Mouse (Mus musculus) 416B (cell line): ENCODE measurements around the gene Stk35.

Source experiments
- DNase-seq: peaks from one replicate; pipeline ENCODE4 v3.0.0; 2011; ENCODE audit warnings: low read depth

Gene Stk35

DNA sequence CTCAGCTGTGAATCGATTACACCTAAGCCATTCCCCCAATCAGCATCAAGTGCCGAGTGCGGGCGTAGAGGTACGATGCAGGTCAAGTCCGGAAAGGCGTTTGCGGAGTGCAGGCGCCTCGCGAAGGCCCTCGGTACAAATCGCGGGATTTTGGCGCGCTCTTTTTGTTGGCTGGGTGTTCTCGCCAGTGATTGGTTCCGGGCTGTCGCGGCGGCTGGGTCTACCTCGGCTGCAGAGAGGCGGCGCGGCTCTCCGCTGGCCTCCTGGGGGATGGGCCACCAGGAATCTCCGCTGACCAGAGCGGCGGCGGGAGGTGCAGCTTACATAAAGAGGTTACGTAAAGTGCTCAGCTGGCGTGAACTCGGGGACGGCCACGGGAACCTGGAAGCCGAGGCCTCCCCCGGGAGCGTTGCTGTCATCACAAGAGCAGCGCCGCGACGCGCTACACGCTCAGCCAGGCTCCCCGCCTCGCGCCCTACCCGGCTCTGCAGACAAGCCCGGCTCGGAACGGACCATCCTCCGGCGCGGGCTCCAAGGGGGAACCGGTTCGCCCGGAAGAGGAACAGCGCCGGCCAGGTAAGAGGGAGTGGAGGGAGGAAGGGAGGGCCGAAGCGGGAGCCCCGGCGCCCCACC, at the start of gene Stk35:
Gene Stk35, plus strand, starts transcription at position 247 of the 633 bp plus-strand sequence.
- DNase-seq: peak; percentile 90

DNA sequence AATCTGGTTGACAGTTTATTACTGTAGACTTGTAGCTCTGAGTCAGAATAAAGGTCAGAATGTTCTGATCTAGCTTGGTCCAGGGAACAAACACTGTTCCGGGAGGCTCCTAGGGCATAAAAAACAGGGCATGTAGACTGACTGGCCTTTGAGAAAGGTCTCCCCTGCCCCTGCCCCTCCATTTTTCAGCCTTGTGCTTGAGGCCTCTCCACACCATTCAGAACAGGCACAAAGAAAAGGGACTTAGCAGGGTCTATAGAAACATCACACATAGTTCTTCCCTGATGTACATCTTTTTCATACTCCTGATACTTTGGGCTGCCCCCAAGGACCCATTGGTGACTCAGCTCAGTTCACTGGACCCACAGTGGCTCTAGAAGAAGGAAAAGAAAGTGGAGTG, 18.3 kb upstream of the Stk35 start:
- DNase-seq: no peak

DNA sequence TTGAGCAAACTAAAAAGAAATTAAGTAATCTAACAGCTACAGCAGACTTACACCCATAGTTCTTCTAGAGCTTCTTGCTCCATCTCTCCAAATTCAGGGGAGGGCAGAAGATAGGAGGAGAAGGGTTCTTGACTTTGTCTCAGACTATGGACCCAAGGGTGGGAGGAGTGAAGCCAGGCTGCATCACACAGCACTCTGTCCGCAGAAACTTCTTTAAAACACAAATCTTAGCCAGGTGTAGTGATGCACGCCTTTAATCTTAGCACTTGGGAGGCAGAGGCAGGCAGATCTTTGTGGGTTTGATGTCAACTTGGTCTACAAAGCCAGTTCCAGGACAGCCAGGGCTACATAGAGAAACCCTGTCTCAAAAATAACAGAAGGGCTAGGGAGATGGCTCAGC, 3.8 kb upstream of the Stk35 start:
- no peak for DNase-seq

DNA sequence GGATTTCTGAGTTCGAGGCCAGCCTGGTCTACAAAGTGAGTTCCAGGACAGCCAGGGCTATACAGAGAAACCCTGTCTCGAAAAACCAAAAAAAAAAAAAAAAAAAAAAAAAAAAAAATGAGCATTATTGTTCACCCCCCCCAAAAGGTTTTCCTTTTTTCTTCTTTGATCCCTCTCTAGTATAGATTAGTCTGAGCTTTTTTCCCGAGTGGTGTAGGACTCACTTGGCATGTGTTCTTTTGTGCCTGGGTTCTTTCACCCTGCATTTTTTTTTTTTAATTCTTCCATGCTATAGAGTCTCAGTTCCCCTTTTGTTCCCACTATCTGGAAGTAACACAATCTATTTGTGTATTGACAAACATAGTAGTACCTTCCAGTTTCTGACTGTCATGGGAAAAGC, 2.6 kb upstream of the Stk35 start:
- no peak for DNase-seq

DNA sequence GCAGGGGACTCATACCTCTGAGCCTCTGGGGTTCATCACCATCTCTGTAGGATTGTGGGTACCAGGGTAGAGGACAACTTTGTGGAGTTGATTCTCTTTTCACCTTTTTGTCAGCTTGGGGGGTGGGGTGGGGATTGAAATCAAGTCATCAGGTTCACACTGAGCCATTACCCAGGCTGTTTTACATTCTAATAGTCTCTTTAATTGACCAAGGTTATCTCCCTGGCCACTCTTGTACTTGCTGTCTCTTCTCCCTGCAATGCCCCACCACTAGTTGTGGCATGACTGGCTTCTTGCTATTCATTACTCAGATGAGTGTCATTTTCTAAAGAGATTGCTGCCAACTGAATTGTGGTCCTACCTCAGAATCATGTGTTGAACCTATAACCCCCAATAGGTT, 1.9 kb upstream of the Stk35 start:
- DNase-seq: no peak

DNA sequence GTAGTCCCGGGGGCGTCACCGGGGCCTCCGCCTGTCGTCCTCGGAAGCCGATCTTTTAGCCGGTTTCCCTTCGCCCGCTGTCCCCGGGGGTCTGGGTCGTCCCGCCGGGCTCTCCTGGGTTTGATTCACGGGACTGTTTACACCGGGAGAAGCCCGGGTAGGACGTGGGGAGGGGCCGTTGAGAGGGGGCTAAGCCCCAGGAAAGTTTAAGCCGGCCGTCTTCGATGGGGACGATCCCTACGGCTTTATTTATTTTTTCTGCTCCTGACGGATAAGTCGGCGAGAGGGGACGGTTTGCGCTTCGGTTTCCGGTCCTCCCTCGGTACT, 550 bp downstream of the Stk35 start:
- no peak for DNase-seq

DNA sequence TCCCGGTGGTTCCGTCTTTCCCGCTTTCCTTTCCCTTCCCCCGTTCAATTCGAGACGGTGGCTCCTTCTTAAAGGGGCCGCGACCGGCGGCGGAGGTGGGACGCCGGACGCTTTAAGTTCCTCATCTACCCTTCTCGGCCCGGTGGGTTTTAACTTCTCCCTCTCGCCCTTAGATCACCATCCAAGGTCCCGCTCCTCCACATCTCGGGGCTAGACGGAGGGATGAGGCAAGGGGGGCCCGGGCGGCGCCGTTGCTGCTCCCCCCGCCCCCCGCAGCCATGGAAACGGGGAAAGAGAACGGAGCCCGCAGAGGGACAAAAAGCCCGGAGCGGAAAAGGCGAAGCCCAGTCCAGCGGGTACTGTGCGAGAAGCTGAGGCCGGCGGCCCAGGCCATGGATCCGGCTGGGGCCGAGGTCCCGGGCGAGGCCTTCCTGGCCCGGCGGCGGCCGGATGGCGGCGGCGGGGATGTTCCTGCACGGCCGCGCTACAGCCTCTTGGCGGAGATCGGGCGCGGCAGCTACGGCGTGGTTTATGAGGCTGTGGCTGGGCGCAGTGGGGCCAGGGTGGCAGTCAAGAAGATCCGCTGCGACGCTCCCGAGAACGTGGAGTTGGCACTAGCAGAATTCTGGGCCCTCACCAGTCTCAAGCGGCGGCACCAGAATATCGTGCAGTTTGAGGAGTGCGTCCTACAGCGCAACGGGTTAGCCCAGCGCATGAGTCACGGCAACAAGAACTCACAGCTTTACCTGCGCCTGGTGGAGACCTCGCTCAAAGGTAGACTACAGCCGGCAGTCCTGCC, 1.1 kb downstream of the Stk35 start:
- DNase-seq: peak; percentile 78

DNA sequence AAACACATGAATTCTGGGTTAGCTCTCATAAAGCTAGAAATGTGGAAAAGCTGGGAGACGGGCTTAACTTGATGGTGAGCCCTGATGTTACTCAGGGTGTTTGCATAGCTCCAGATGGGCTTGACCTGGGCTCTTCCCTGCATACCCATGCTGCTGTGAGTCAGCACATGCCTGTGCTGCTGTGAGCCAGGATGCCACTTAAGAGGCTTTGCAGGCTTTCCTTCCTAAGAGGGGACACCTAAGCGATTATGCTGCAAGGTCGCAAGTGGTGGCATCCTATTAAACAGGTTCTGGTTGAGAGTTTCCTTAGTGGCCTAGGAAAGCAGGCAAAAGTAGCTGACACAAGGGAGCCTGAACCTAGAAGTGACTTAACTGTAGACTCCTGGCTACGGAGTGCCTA, 5.2 kb downstream of the Stk35 start:
- peak; percentile 21 for DNase-seq

DNA sequence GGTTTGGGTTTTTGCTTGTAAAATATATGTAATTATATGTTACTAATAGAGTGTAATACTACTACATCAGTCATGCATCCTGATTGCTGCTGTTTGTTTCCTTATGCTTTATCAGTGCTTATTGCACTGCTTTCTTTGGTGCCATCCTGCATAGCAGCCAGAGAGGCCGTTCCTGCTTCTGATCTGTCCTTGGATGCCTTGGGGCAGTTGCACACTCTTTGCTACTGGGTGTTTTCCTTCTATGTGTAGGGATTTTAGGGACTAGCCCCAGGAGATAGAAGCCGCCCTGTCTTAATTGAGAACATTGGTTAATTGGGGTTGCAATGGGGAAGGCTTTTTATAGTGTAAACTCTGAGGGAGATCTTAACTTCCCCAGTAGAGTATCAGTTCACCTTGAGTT, 6.2 kb downstream of the Stk35 start:
- no peak for DNase-seq

DNA sequence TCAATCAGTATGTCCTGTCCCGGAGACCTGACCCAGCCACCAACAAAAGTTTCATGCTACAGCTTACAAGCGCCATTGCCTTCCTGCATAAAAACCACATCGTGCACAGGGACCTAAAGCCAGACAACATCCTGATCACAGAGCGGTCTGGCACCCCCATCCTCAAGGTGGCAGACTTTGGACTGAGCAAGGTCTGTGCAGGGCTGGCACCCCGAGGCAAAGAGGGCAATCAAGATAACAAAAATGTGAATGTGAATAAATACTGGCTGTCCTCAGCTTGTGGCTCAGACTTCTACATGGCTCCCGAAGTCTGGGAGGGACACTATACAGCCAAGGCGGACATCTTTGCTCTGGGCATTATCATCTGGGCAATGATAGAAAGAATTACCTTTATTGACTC, 10.2 kb downstream of the Stk35 start:
- no peak for DNase-seq

DNA sequence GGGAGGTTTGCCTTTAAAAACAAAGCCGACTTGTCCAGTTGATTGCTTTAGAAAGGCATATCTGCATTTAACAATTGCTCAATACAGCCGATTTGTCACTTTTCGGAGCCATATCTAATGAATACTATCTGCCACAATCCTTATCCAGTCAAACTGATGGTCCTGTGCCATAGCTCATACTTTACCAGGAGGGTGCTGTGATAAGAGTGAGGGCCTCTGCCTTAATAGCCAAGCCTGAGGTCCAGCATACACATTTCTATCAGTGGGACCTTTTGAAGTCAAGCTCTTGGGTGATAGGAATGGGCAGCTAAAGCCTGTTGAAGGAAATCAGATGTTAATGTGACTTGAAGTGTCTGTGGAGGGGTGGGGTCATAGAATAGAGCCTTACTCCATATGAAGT, 13.7 kb downstream of the Stk35 start:
- DNase-seq: no peak

DNA sequence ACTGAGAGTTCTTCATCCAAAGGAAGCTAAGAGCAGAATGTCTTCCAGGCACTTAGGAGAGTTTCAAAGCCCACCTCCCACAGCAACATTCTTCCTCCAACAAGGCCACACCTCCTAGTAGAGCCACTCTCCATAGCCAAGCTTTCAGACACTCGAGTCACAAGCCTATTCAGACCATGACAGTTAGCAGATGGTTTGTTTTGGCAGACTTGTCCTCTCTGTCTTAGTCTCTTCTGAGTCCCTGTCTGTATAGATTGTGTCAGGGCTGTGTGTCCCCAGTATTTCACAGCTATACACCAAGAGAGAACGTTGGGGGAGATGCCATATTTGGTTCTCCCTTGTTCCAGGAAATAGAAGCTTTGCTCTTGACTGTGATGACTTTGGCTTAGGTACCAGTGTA, 14.8 kb downstream of the Stk35 start:
- DNase-seq: no peak

DNA sequence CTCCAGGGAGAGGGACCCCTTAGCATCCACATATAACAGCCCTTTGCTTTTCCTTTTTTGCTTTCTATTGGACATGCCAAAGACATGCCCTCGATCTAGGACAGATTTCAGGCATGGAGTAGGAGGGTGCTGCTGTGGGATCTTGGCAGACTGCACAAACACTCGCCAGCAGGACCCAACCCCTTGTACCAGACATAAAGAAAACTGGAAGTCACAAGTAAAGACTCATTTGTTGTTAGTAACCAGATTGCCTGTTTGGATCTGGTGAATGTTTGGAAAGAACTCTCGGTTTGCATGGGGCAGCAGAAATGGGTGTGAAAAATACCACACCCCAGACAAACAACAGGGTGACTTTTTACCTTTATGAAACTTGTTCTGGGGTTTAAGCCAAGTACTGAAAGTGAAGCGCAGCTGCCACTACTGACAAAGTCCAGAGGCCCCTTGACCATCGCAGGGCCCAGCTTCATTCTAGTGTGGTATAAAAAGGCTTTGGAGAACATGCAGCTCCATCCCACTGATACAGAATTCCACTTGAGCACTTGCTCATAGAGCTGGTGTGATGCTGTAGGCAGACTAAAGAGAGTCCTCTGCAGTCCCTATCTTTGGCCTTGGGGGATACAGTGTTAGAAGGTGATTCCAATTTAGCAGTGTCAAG, 17.4 kb downstream of the Stk35 start:
- no peak for DNase-seq

DNA sequence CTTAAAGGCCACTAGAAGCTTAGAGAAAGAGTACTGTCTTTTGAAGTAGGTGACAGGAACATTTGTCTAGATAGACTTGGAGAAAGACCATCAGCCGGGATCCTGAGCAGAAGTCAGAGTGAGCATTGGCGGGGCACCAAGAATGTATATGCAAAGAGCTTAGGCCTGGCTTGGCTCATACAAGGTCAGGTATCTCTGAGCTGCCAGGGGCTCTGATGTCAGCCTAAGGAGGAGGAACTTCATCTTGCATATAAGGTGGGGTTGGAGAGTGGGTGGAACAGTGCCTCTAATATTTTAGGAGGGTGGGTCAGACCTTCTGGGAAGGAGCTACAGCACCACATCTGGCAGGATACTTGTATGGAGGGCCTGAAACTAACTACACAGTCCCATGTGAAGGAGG, 18.6 kb downstream of the Stk35 start:
- peak; percentile 13 for DNase-seq

DNA sequence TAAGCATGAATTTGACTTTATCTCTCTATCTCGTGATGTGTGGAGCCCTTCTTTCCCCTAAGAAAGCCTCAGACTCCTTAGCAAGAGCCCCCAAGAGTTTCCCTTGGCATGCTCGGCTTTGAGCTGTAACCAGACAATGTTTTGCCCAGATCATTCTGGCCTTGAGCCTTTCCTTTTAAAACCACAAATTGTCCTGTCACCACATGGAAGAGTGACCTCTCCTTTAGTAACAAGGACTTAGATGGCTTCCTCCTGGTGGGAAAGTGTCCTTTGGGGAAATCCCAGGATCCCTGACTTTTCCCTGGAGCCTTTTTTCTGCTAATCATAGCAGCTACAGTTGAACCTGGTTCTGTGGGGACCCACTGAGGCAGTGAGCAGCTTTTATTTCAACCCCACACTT, 19.2 kb downstream of the Stk35 start:
- DNase-seq: peak; percentile 51

DNA sequence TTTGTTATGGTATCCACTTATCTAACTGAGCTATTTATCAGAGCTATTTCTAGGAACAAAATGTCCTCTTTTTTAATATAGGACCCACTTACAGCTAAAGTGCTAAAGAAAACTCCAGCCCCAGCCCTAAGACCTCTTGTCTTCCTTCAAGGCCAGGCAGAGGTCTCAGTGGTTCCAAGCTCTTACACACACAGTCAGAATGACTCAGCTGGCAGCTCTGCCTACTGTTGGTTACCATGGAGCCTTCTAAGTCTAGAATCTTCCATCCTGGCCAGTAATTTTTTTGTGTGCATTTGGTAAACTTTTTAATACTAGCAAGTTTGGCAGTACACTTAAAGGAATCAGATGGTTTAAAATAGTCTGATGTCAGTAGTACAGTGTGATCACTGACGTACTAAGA, 19.6 kb downstream of the Stk35 start:
- DNase-seq: peak; percentile 79

DNA sequence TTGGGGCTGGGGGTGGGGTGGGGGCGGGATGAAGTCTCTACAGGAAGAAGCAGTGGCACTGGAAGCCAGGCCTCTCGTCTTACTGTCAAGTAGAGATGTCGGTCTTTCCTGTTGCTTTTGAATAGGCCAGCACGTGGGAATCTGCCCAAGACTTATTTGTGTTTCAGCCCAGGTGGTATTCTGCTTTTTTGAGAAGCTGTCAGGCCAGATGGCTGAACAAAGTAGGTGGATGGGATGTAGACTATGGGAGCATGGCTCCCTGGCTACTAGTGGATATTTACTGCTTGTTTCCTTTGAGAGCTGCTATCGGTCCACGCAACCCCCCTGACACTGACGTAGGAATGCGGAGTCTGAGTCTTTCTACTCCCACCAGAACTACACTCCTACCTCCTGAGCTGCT, 20.7 kb downstream of the Stk35 start:
- DNase-seq: no peak

DNA sequence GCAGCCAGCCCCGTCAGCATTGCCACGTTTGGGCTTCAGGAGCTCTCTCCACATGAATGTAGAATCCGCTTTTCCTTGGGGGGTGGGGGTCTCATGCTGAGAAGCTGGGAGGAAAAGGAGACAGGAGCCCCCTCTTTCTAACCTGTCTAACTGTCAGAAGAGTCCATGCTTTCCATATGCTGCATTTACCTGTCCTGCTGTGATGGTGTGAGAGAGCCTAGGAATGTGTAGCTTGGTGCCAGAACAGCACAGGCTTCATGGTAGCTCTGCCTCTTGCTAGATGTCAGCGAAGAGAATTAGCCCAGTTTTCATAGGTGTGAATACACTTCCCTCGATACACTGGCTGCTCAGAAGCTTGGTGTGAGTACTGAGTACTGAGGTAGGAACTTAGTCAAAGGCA, 21.3 kb downstream of the Stk35 start:
- DNase-seq: no peak

DNA sequence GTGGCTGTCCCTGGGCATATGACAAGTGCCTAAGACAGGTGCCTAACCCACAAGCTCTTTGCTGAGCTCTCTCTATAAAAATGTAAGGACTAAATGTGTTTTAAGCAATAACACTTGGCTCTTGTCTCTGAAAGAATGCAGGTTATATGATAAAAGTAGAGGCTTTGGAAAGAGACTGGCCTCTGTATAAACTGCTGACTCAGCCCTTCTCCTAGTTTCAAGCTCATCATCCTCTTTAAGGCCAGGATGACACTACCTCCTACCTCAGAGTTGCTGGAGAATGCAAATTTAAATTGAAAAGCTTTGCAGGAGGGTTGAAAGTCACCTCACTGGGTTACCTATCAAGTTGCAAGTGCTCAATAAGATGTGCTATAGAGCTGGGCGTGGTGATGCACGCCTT, 23.0 kb downstream of the Stk35 start:
- DNase-seq: no peak

DNA sequence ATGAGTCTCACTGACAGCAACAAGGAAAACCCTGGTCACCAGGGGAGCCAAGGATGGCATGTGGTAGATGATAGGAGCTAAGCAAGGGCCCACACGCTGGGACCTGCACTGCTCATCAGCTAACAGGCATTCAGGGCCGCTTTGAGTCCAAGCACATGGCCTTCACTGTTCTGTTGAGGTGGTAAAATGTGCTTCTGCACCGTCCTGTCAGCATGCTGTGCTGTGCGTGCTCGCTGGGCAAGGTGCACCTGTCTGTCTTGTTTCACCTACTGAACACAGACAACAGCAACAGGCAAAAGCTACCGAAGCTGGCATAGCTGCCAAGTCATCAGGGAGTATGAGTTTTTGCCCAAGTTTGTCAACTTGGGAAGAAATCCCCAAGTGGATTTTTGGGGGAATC, 23.9 kb downstream of the Stk35 start:
- DNase-seq: no peak

DNA sequence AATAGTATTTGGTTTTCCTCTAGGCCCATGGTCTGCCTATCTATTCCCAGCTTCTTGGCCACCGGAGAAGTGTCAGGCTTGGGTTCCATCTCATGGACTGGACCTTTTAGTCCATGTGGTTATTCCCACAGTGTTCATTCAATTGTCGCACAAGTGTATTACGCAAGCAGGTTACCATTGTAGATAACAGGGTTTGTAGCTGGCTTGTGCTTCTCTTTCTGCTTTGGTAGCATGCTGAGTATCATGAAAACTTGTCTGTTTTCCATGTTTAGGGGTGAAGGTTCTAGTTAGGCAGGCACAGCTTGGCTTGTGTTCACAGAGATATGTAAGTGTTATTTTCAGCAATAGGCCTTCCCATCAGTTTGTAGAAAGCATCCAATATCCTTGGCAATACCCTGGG, 25.8 kb downstream of the Stk35 start:
- DNase-seq: peak; percentile 11

DNA sequence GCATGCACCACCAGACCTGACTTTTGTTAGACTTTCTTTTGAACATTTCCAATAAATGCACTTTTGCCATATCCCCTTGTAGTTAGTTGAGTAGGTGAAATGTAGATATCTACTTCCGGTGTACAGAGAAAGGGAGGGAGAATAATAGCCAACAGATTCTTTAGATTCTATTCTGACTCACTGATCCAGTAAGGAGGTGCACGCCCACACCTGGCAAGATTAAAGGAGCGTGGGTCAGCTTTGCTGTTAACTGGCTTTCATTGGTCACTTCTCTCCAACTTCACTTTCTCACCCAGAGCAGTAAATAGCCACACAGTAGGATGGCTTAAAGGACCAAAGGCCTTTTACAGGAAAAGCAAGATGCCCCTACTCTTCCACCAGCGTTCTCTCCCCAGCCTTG, 32.7 kb downstream of the Stk35 start:
- DNase-seq: no peak

DNA sequence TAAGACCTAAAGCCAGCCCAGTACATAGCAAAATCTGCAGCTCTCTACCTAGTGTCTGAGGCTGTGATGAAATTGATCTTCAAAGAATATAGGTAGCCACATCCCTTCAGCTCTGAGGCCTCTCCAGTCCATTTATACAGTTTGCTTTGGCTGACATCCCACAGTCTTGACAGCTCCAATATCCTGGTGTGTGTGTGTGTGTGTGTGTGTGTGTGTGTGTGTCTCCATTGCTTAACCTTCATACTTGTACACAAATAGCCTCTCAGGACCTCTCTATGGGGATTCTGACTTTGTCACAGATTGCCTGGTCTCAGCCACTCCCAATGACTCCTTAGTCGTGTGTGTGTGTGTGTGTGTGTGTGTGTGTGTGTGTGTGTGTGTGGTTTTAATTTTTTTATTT, 33.9 kb downstream of the Stk35 start:
- DNase-seq: no peak

DNA sequence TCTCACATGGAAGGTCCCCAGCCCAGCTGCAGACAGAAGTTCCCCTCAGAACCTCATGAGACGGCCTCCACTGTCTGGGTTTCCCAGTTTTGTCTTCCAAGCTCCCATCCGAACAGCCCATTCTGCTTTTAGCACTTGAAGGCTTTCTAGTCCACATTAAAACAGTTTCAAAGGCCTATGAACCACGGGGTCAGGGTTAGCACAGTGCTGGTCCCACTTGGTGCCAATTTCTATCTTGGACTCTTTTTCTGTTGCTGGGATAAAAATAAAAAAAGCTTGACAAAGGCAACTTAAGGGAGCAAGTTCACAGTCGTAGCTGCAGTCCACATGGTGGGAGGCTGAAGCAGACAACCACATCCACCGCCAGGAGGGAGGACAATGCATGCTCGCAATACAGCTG, 34.6 kb downstream of the Stk35 start:
- no peak for DNase-seq
